In the genomic region with DNA sequence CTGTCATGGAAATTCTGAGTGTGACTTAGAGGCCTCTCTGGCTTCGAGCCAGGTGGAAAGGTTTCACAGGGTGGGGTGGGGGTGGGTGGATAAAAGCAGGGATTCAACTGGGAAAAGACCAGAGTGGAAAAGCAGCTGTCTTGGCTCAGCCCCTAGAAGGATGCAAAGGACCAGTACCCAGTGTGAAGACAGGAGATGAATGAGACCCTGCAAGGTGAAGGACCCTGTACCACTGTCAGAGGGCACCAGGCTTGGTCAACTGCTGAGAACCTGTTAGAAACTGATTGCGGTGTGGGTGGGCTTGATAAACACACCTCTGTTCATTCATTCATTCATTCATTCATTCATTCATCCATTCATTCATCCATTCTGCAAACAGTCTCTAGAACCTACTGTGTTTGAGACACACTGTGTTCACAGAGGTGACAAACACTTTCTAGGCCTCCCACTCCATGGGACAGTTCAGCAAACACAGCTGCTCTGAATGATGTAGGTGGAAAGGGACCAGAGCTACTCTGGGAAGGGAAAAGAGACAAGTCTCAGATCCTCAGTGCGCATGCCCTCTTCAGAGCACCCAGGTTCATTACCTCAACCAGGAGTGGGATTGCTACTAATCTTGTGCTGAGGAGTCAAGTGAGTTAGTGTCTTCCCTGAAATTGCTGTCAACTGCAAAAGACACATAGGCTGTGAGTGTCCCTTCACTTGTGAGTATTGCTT, we compare ENCODE assay signal across 8 mouse cellular contexts.
DNase-seq lines count a peak whose midpoint lies in the region; ATAC-seq and TF ChIP-seq lines count a peak whose summit lies in the region.

No protein-coding gene starts in this region.

- no peak overlapping the region for H3K9ac ChIP-seq in heart, postnatal 0 days (replicated peaks; ENCODE audit: low read depth, low read length)
- H3K9ac ChIP-seq in midbrain, embryonic 14.5 days (replicated peaks; ENCODE audit: low read length), result no peak overlapping the region

- peaks cover 4% of the 10 kb centered on the region for H3K4me1 ChIP-seq in bone marrow, adult 2 months (ENCODE audit: control insufficient read depth, insufficient read depth, low read length)
- H3K4me1 ChIP-seq in heart, postnatal 0 days (ENCODE audit: control insufficient read depth, insufficient read depth), result peaks cover 23% of the 10 kb centered on the region
- H3K4me1 ChIP-seq in midbrain, embryonic 14.5 days (ENCODE audit: control insufficient read depth, insufficient read depth, low read length), result peaks cover 33% of the 10 kb centered on the region

- H3K27ac ChIP-seq in bone marrow, adult 2 months (ENCODE audit: control insufficient read depth, insufficient read depth, low read depth, low read length, poor library complexity), result peak overlapping the region; percentile 42; the same call in 1 of the 2 replicates
- peak overlapping the region; percentile 16 for H3K27ac ChIP-seq in heart, postnatal 0 days (ENCODE audit: low read depth)
- peak overlapping the region; percentile 58; the same call in 1 of the 2 replicates for H3K27ac ChIP-seq in midbrain, embryonic 14.5 days (replicated peaks; ENCODE audit: low read depth, low read length)

- no peak for TF ChIP-seq CTCF in bone marrow, adult 2 months (IDR thresholded peaks at IDR 0.05; ENCODE audit: control insufficient read depth, insufficient read depth, low read length)
- no peak for TF ChIP-seq CTCF in heart, postnatal 0 days (IDR thresholded peaks at IDR 0.05; ENCODE audit: low read depth)

- H3K27me3 ChIP-seq in heart, postnatal 0 days (ENCODE audit: control insufficient read depth, insufficient read depth, low read length), result no peaks in the 10 kb centered on the region
- no peaks in the 10 kb centered on the region for H3K27me3 ChIP-seq in midbrain, embryonic 14.5 days (ENCODE audit: control insufficient read depth, insufficient read depth, low read length)

- TF ChIP-seq EP300 in heart, postnatal 0 days (IDR thresholded peaks at IDR 0.05; ENCODE audit: low read depth), result no peak

- WGBS in bone marrow, adult 2 months, result 84% methylated on average over 3 of the region's 3 CpGs
- 68% methylated on average over 3 of the region's 3 CpGs for WGBS in heart, postnatal 0 days
- 69% methylated on average over 3 of the region's 3 CpGs for WGBS in midbrain, embryonic 14.5 days

- peak; percentile 52 for ATAC-seq in heart, postnatal 0 days (ENCODE audit: insufficient read depth, low read depth)
- ATAC-seq in midbrain, embryonic 14.5 days (ENCODE audit: low FRiP score, low TSS enrichment), result no peak; the same call in 1 of the 2 replicates

- H3K9me3 ChIP-seq in heart, postnatal 0 days (replicated peaks; ENCODE audit: control insufficient read depth, low read length), result no peaks in the 10 kb centered on the region
- no peaks in the 10 kb centered on the region for H3K9me3 ChIP-seq in midbrain, embryonic 14.5 days (ENCODE audit: control insufficient read depth, low read length)

- no peak overlapping the region for H3K4me2 ChIP-seq in heart, postnatal 0 days (ENCODE audit: low read depth, low read length)
- H3K4me2 ChIP-seq in midbrain, embryonic 14.5 days (ENCODE audit: low read length), result no peak overlapping the region

- no peaks in the 10 kb centered on the region for H3K36me3 ChIP-seq in heart, postnatal 0 days (replicated peaks; ENCODE audit: control insufficient read depth, insufficient read depth, low read length)
- H3K36me3 ChIP-seq in midbrain, embryonic 14.5 days (ENCODE audit: control insufficient read depth, insufficient read depth, low read length), result no peaks in the 10 kb centered on the region

- H3K4me3 ChIP-seq in bone marrow, adult 2 months (replicated peaks; ENCODE audit: control insufficient read depth, low read depth, low read length), result no peak overlapping the region
- H3K4me3 ChIP-seq in heart, postnatal 0 days (ENCODE audit: low read depth, low read length), result no peak overlapping the region
- no peak overlapping the region for H3K4me3 ChIP-seq in midbrain, embryonic 14.5 days (replicated peaks; ENCODE audit: low read depth, low read length)

- peak; percentile 7 for DNase-seq in heart, adult 8-10 months (ENCODE audit: low spot score)
- DNase-seq in heart, postnatal 25 days (ENCODE audit: low spot score), result no peak
- DNase-seq in heart, postnatal 0 days (ENCODE audit: low spot score), result no peak
- no peak for DNase-seq in midbrain, embryonic 14.5 days
- no peak for DNase-seq in layer of hippocampus, postnatal 14 days (ENCODE audit: low spot score in 2 of 2)
- no peak for DNase-seq in cerebellum, adult 9-10 months
- DNase-seq in lung, postnatal 14 days, result no peak

- intact Hi-C loops in heart, postnatal 25 days (cut with DNase I), result loop anchor here (5.0 kb wide), 1 partner anchor 103 kb away; the partner anchor contains the start of gene Sesn3

- TF ChIP-seq POLR2A in bone marrow, adult 2 months (IDR thresholded peaks at IDR 0.05; ENCODE audit: borderline replicate concordance, control insufficient read depth, low read depth, low read length), result no peak
